Mouse (Mus musculus): ENCODE data around the gene Edil3. TPM values are rescaled to one million over a fixed set of nuclear protein-coding genes. Genes with fewer than 3 reads are reported as not detected.
"Not testable (repeated sequence)": the region's sequence is repeated elsewhere in the genome, so short reads cannot be mapped to it uniquely, and the experiment has no call there.

Edil3 gene
- polyA plus RNA-seq, 1 experiment from 2014 or later, result 7.1 TPM

GRCm38 (mm10) chr13:89012500-89012899 lies 191.2 kb downstream of the Edil3 start:
- H3K9me3 ChIP-seq, result no peaks in the 10 kb centered on the region
- no peak overlapping the region for H3K9ac ChIP-seq
- no peak overlapping the region for H3K4me3 ChIP-seq (replicated peaks)
- ATAC-seq, result no peak
- no peaks in the 10 kb centered on the region for H3K27me3 ChIP-seq (replicated peaks)
- no peak overlapping the region for H3K27ac ChIP-seq
- H3K36me3 ChIP-seq, result no peaks in the 10 kb centered on the region
- H3K4me1 ChIP-seq (replicated peaks), result no peaks in the 10 kb centered on the region
- H3K4me2 ChIP-seq (replicated peaks), result no peak overlapping the region

GRCm38 (mm10) chr13:89029817-89030539 lies 208.7 kb downstream of the Edil3 start:
- Histone ChIP-seq H3K4me3 (replicated peaks) (no peak overlapping the region), H3K36me3 (no peaks in the 10 kb centered on the region), H3K27me3 (replicated peaks) (no peaks in the 10 kb centered on the region), H3K4me1 (replicated peaks) (no peaks in the 10 kb centered on the region), H3K9ac (no peak overlapping the region), H3K9me3 (no peaks in the 10 kb centered on the region), H3K4me2 (replicated peaks) (no peak overlapping the region), H3K27ac (no peak overlapping the region)
- WGBS, result 33% methylated on average over 3 of the region's 3 CpGs
- ATAC-seq, result peak; percentile 65

GRCm38 (mm10) chr13:89035711-89036110 lies 214.4 kb downstream of the Edil3 start:
- H3K4me1 ChIP-seq (replicated peaks), result no peaks in the 10 kb centered on the region
- no peak overlapping the region for H3K4me3 ChIP-seq (replicated peaks)
- H3K27me3 ChIP-seq (replicated peaks), result no peaks in the 10 kb centered on the region
- WGBS, result 61% methylated on average over 2 of the region's 2 CpGs
- H3K4me2 ChIP-seq (replicated peaks), result no peak overlapping the region
- no peak overlapping the region for H3K9ac ChIP-seq
- H3K36me3 ChIP-seq, result no peaks in the 10 kb centered on the region
- no peak for ATAC-seq
- H3K27ac ChIP-seq, result no peak overlapping the region
- H3K9me3 ChIP-seq, result no peaks in the 10 kb centered on the region

- no peaks in the 10 kb centered on the region for H3K9me3 ChIP-seq
- ATAC-seq, result no peak
- WGBS, result 88% methylated on average over 1 of the region's 1 CpGs
- H3K4me1 ChIP-seq (replicated peaks), result no peaks in the 10 kb centered on the region
- H3K4me2 ChIP-seq (replicated peaks), result no peak overlapping the region
- H3K27me3 ChIP-seq (replicated peaks), result no peaks in the 10 kb centered on the region
- H3K9ac ChIP-seq, result no peak overlapping the region
- H3K36me3 ChIP-seq, result no peaks in the 10 kb centered on the region
- H3K27ac ChIP-seq, result no peak overlapping the region
- no peak overlapping the region for H3K4me3 ChIP-seq (replicated peaks)
Observed at GRCm38 (mm10) chr13:89041495-89041894, 220.2 kb downstream of the Edil3 start.

- not testable (repeated sequence) for H3K9me3 ChIP-seq; H3K27me3 ChIP-seq (replicated peaks); H3K36me3 ChIP-seq; H3K4me1 ChIP-seq (replicated peaks); H3K4me3 ChIP-seq (replicated peaks); H3K27ac ChIP-seq; H3K9ac ChIP-seq; ATAC-seq; H3K4me2 ChIP-seq (replicated peaks)
Observed at GRCm38 (mm10) chr13:89070132-89070531, 248.9 kb downstream of the Edil3 start.

GRCm38 (mm10) chr13:89076212-89076611 lies 254.9 kb downstream of the Edil3 start:
- no peak overlapping the region for H3K4me2 ChIP-seq (replicated peaks)
- no peak overlapping the region for H3K4me3 ChIP-seq (replicated peaks)
- no peak overlapping the region for H3K27ac ChIP-seq
- H3K36me3 ChIP-seq, result no peaks in the 10 kb centered on the region
- no peak for ATAC-seq
- 95% methylated on average over 1 of the region's 1 CpGs for WGBS
- H3K9ac ChIP-seq, result no peak overlapping the region
- no peaks in the 10 kb centered on the region for H3K4me1 ChIP-seq (replicated peaks)
- H3K9me3 ChIP-seq, result no peaks in the 10 kb centered on the region
- no peaks in the 10 kb centered on the region for H3K27me3 ChIP-seq (replicated peaks)

- 46% methylated on average over 1 of the region's 1 CpGs for WGBS
- Histone ChIP-seq H3K9me3 (no peaks in the 10 kb centered on the region), H3K4me1 (replicated peaks) (no peaks in the 10 kb centered on the region), H3K9ac (no peak overlapping the region), H3K27ac (no peak overlapping the region), H3K36me3 (no peaks in the 10 kb centered on the region), H3K4me3 (replicated peaks) (no peak overlapping the region), H3K4me2 (replicated peaks) (no peak overlapping the region), H3K27me3 (replicated peaks) (no peaks in the 10 kb centered on the region)
- ATAC-seq, result no peak
Observed at GRCm38 (mm10) chr13:89105889-89106288, 284.6 kb downstream of the Edil3 start.

GRCm38 (mm10) chr13:89117551-89117950 lies 296.3 kb downstream of the Edil3 start:
- WGBS, result 58% methylated on average over 2 of the region's 2 CpGs
- H3K4me3 ChIP-seq (replicated peaks), result no peak overlapping the region
- no peaks in the 10 kb centered on the region for H3K9me3 ChIP-seq
- no peaks in the 10 kb centered on the region for H3K4me1 ChIP-seq (replicated peaks)
- no peaks in the 10 kb centered on the region for H3K36me3 ChIP-seq
- no peak overlapping the region for H3K4me2 ChIP-seq (replicated peaks)
- ATAC-seq, result no peak
- H3K27me3 ChIP-seq (replicated peaks), result no peaks in the 10 kb centered on the region
- no peak overlapping the region for H3K27ac ChIP-seq
- no peak overlapping the region for H3K9ac ChIP-seq

- ATAC-seq, result no peak
- no peak overlapping the region for H3K4me3 ChIP-seq (replicated peaks)
- H3K4me1 ChIP-seq (replicated peaks), result no peaks in the 10 kb centered on the region
- H3K36me3 ChIP-seq, result no peaks in the 10 kb centered on the region
- no peak overlapping the region for H3K27ac ChIP-seq
- H3K9me3 ChIP-seq, result no peaks in the 10 kb centered on the region
- no peak overlapping the region for H3K4me2 ChIP-seq (replicated peaks)
- H3K9ac ChIP-seq, result no peak overlapping the region
- no peaks in the 10 kb centered on the region for H3K27me3 ChIP-seq (replicated peaks)
- WGBS, result 66% methylated on average over 8 of the region's 8 CpGs
Observed at GRCm38 (mm10) chr13:89119809-89120208, 298.5 kb downstream of the Edil3 start.

- Histone ChIP-seq H3K27me3 (replicated peaks) (no peaks in the 10 kb centered on the region), H3K27ac (no peak overlapping the region), H3K9ac (no peak overlapping the region), H3K36me3 (no peaks in the 10 kb centered on the region), H3K9me3 (no peaks in the 10 kb centered on the region), H3K4me3 (replicated peaks) (no peak overlapping the region), H3K4me2 (replicated peaks) (no peak overlapping the region), H3K4me1 (replicated peaks) (no peaks in the 10 kb centered on the region)
- 67% methylated on average over 6 of the region's 6 CpGs for WGBS
- ATAC-seq, result no peak
Observed at GRCm38 (mm10) chr13:89122511-89123253, 301.4 kb downstream of the Edil3 start.

- Histone ChIP-seq H3K27ac (no peak overlapping the region), H3K4me1 (replicated peaks) (no peaks in the 10 kb centered on the region), H3K4me3 (replicated peaks) (no peak overlapping the region), H3K9ac (no peak overlapping the region), H3K27me3 (replicated peaks) (no peaks in the 10 kb centered on the region), H3K36me3 (no peaks in the 10 kb centered on the region), H3K4me2 (replicated peaks) (no peak overlapping the region), H3K9me3 (no peaks in the 10 kb centered on the region)
- ATAC-seq, result no peak
- WGBS, result 89% methylated on average over 5 of the region's 5 CpGs
Observed at GRCm38 (mm10) chr13:89123396-89123795, 302.1 kb downstream of the Edil3 start.

GRCm38 (mm10) chr13:89146056-89146547 lies 324.8 kb downstream of the Edil3 start:
- Histone ChIP-seq H3K9me3 (no peaks in the 10 kb centered on the region), H3K27ac (no peak overlapping the region), H3K36me3 (no peaks in the 10 kb centered on the region), H3K27me3 (replicated peaks) (no peaks in the 10 kb centered on the region), H3K4me2 (replicated peaks) (no peak overlapping the region), H3K4me3 (replicated peaks) (no peak overlapping the region), H3K4me1 (replicated peaks) (no peaks in the 10 kb centered on the region), H3K9ac (no peak overlapping the region)
- WGBS, result 57% methylated on average over 4 of the region's 4 CpGs
- ATAC-seq, result no peak

GRCm38 (mm10) chr13:89151878-89152277 lies 330.6 kb downstream of the Edil3 start:
- ATAC-seq, result no peak
- Histone ChIP-seq H3K9ac (no peak overlapping the region), H3K27me3 (replicated peaks) (no peaks in the 10 kb centered on the region), H3K27ac (no peak overlapping the region), H3K36me3 (no peaks in the 10 kb centered on the region), H3K4me2 (replicated peaks) (no peak overlapping the region), H3K9me3 (no peaks in the 10 kb centered on the region), H3K4me1 (replicated peaks) (no peaks in the 10 kb centered on the region), H3K4me3 (replicated peaks) (no peak overlapping the region)
- WGBS, result 74% methylated on average over 3 of the region's 3 CpGs
